Mouse (Mus musculus) frontal cortex, postnatal 14 days (tissue): ENCODE measurements at regions not wholly inside any gene's neighbourhood (a gene's known extent, or its start where the extent isn't known, plus 50 kb on each side); places are given as distances from the start of the nearest gene placed in this dataset.
"Not testable (repeated sequence)": the region's sequence is repeated elsewhere in the genome, so short reads cannot be mapped to it uniquely, and the experiment has no call there.

Source experiments
- DNase-seq, 2 experiments: peaks; one replicate each; pipeline ENCODE4 v3.0.0; 2022; ENCODE audit warnings: low spot score in 2 of 2

- DNase-seq: no peak
These were observed 280.9 kb upstream of the Gm9972 start for GRCm38 (mm10) chr11:42754481-42755272.

DNA sequence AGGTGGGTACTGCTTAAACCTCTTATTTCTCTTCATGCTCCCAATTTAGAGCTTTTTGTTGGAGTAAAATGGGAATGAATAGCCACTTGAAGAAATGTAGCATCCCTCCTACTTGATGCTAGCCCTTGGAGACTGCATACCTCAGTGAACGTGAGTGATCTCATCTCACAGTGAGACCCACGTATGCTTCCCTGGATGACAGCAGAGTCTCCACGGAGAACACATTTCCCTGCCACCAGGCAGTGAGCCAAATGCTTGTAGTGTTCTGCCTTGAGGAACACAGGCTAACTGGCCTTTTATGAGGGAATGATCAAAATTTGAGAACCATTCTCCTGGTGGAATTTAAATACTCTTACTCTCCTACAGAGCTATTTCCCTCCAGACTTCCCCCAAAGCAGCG is 280.1 kb upstream of the Gm9972 start:
- no peak for DNase-seq

DNA sequence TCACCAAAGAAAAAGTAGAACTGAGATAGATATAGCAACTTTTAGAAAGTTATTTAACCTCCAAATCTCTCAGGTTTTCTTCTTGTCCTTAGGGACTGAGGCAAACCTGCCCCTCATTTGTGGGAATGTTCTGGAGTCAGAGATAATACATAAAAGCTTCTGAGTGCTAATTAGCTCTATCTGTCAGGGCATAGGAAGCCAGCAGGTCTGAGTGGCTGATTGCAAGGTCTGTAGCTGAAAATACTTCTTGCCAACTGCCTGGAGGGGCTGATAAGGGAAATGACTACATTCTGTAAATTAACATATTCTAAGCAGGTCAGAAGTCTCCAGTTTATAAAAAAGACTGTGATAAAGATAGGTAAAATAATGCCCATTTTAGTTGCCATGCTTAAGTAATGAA is 270.3 kb upstream of the Gm9972 start:
- no peak for DNase-seq

GRCm38 (mm10) chr11:42775074-42775676 is 260.4 kb upstream of the Gm9972 start:
- DNase-seq: no peak

- DNase-seq: no peak
These were observed 224.1 kb upstream of the Gm9972 start for GRCm38 (mm10) chr11:42811487-42811886.

DNA sequence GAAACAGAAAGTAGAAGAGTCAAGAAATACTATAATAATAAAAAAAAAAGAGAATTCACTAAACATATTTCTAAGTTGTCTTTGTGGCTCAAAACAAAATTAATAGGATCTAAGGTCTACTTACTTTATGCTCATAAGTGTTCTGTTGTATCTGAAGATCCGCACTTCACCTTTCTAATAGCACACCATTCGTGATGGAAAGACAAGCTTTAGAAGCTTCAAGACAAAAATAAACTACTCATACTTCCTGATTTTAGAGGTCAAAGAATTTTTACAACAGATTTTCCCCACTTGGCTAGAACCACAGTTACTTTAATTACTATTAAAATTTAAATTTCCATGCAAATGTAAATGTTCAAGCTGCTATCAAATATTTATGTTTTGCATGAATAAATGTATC is 219.8 kb upstream of the Gm9972 start:
- no peak for DNase-seq

GRCm38 (mm10) chr11:42822835-42823234 is 212.7 kb upstream of the Gm9972 start:
- DNase-seq: no peak

GRCm38 (mm10) chr11:42845795-42846194 is 189.8 kb upstream of the Gm9972 start:
- DNase-seq: no peak

- DNase-seq: no peak
These were observed 181.1 kb upstream of the Gm9972 start for GRCm38 (mm10) chr11:42854411-42854810.

GRCm38 (mm10) chr11:42857687-42858086 is 177.9 kb upstream of the Gm9972 start:
- no peak for DNase-seq

DNA sequence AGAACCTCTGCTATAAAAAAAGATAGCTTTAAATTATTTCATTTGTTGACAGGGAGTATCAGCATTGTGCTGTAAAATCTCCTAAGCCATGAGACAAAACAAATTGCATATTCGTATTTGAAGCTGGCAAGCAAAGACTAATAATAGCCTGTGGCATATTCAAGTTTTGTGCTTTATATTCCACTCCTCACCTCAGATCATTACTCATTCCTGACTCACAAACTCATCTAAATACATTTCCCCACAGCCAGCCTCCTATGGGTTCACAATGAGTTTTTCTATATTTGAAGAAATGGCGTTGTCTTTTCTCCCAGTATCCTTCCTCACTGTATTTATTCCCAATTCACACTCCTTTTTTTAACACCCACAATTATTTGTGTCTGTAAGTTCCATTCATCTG is 161.5 kb upstream of the Gm9972 start:
- DNase-seq: no peak

GRCm38 (mm10) chr11:42900024-42900423 is 135.5 kb upstream of the Gm9972 start:
- DNase-seq: no peak

DNA sequence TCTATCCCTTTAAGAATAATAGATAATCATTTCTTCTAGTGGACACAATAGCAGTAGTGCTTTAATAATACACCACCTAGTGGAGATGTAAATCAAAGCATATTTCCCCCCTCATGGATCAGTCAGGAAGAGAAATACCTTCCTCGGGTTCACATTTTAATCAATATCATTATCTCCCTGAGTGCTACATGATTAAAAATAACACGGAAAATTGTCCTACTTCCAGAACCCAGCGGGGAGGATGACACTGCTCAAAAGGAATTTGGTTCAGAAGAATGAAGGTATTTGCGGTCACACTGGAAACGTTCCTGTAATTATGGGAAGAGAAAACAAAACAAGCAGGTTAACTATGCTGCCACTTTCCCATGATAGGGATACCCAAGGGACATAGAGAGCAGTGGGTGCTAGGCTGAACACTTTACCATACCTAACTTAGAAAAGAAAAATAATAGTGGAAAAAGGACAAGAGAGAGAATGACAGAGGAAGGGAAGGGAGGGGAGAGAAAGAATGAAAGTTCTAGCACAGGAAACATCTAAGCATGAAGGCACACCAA is 132.0 kb upstream of the Gm9972 start:
- DNase-seq: no peak

DNA sequence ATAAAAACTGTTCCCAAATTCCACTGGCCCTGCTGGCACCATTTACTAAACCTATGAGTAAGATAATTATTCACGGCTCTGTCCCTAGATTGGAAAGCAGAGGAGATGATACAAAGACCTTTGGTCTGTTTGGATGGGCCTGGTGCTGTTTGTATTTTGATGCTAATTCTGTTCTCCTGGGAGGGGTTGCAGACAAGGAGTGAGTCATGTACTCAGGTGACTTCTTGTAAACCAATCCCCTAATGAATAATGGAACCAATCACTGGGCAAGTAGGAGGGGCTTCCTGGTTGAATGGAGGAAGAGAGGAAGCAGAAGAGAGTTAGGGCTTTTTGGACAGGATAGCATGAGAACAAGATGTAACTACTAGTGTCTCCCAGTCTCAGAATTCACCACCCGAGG is 130.0 kb upstream of the Gm9972 start:
- DNase-seq: no peak

DNA sequence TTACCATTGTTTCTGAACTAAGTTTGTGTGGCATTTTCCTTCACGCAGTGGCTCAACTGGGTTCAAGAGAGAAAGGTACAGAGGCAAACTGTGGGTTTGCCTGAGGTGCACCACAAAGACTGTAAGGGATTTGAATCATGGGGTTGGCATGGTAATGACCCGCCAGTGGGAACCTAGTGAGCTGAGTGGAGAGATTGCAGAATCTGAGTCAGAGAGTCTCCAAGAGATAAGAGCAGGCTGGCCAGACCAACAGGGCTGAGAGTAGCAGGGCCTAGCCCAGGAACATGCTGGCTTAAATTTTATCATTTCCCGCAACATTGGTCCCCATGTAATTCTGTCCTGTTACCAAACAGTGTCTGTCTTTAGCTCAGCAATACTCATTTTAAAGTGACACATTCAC is 129.5 kb upstream of the Gm9972 start:
- no peak for DNase-seq

DNA sequence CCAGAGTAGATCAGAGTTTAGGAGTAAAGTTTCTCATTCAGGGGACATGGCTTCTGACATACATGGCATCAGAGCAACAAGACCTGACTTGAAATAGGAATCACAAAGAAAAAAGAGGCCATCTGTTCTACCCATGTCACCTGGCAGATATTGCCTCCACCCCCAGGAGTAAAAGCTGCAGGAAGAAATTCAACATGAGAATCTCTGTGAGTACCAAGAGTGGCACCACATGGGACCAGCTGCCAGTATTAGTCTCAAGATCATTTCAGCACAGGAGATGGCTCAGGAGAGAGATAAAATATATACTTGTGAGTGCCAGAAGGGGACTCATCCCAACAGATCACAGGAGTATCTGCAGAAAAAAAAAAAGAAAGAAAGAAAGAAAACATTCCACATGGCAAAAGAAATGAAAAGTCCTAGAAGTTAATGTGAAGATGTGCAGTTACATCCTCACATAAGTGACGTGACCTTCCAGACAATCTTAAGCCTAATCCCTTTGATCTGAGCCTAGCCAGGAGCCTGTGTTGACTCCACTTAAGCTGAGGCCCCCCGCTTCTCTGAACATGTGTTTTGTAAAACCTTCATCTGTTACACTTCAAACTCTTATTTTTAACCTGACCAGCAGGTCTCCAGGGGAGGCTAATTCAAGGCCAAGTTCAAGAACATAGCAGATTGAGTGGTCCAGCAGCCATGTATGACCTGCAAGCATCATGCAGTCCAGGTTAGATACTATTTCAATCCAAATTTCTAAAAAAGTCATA is 118.9 kb upstream of the Gm9972 start:
- no peak for DNase-seq

DNA sequence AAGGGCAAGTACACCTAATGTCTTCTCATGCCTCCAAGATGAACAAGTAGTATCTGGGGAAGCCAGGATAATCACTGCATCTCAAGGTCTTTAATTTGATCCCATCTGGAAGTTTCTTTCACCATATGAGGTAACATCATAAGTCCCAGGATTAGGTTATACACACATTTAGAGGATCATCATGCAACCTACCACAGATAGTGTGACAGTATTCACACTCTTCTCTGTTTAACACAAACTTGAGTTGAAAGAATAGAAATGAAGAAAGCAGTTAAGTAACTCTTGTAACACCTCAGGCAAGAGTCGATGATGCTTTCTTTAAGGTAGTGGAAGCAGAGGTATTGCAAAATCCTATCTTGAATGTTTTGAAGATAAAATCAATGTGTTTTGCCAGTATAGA is 116.3 kb upstream of the Gm9972 start:
- no peak for DNase-seq

DNA sequence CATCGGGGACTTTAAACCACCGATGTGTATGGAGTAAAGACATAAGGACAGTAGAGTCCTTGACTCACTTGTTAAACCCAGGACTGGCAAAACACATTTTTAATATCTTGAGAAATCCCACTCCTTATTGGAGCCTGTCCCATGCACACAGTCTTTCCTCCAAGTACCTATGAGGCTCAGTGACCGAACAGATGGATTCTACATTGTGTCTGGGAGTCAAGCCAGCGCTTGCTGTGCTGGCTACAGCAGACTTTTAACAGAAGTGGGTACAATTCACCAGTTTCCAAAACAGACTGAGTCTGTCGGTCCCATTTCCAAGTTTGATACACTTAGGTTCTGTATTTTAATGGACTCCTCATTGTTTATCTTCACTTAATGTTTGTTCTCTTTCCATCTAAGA is 108.4 kb upstream of the Gm9972 start:
- DNase-seq: peak; percentile 27 to 52

GRCm38 (mm10) chr11:42928916-42929315 is 106.6 kb upstream of the Gm9972 start:
- no peak for DNase-seq

GRCm38 (mm10) chr11:42939271-42939670 is 96.3 kb upstream of the Gm9972 start:
- not testable (repeated sequence) for DNase-seq

GRCm38 (mm10) chr11:42941561-42941960 is 94.0 kb upstream of the Gm9972 start:
- DNase-seq: no peak

DNA sequence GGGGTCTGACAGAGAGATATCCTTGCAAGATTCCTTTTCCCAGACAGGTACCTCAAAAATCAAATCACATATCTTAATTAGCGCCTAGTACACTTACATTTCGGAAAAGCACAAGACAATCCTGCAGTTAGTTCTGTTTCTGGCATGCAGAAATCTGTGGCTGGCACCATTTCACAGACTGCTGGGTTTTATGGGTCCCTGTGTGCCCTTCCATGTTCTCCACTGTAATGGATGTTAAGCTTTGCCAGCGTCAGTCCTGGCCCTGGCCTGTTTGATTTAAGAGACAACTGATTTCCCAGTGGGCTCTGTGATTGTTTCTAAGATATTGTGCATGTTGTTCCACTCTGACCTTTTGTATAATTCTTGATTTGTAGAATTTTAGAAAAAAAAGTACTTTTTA is 93.3 kb upstream of the Gm9972 start:
- no peak for DNase-seq

DNA sequence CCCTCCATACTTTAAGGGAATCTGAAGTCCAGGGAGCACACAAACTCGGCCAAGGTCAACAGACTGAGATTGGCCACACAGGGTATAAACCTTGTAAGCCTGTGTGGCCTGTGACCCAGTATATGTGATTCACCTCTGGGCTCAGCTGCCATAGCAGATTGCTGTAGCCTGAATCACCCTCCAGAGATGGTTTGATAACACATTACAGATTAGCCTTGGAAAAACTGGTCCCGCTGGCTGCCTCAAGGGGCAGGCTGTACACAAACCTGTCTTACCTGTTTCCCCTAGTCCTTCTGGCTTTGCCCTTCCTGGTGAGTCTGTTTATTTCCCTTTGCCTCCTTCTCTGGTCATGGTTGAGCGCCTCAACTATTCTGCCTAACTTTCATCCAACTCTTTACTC is 91.0 kb upstream of the Gm9972 start:
- DNase-seq: no peak
